Mouse (Mus musculus) MEL (cell line): Measurements from ENCODE around the gene Cdc14b. TPM values are rescaled to one million over a fixed set of nuclear protein-coding genes. Genes with fewer than 3 reads are reported as not detected.

Source experiments
- DNase-seq: peaks from one replicate; pipeline ENCODE4 v3.0.0; 2011; ENCODE audit warnings: low read depth, low spot score
- H3K27ac ChIP-seq: 2 replicates; pipeline ENCODE4 v1.5.1; 2012; ENCODE audit warnings: low read depth, mild to moderate bottlenecking, control low read depth, low read length, moderate library complexity; ENCODE audit not compliant: control insufficient read depth
- H3K27me3 ChIP-seq, 2 experiments: fragments of 150-350 bp in 1 of 2; sonication (generic) in 1 of 2; 2 replicates each; pipeline ENCODE4 v1.6.1; 2012; ENCODE audit warnings: low read length in 2 of 2, mild to moderate bottlenecking in 2 of 2, improper control_type of control experiment in 1 of 2, moderate library complexity in 1 of 2; ENCODE audit not compliant: insufficient read depth in 2 of 2, control insufficient read depth in 1 of 2
- H3K36me3 ChIP-seq, 2 experiments: 2 replicates each; pipeline ENCODE4 v1.6.1; 2012 to 2014; ENCODE audit warnings: low read length in 2 of 2, improper control_type of control experiment in 1 of 2, inconsistent platforms in 1 of 2, mild to moderate bottlenecking in 1 of 2; ENCODE audit not compliant: insufficient read depth in 2 of 2, control insufficient read depth in 1 of 2
- H3K4me1 ChIP-seq, 2 experiments: fragments of 150-350 bp in 1 of 2; sonication (generic) in 1 of 2; 2 replicates each; pipeline ENCODE4 v1.6.1; 2012; ENCODE audit warnings: low read length in 2 of 2, improper control_type of control experiment in 1 of 2, mild to moderate bottlenecking in 1 of 2; ENCODE audit not compliant: insufficient read depth in 2 of 2, control insufficient read depth in 1 of 2
- H3K4me3 ChIP-seq, 2 experiments: fragments of 150-350 bp in 1 of 2; sonication (generic) in 1 of 2; 2 replicates each; pipeline ENCODE4 v1.5.1; 2012; ENCODE audit warnings: low read depth in 2 of 2, low read length in 2 of 2, mild to moderate bottlenecking in 2 of 2, moderate library complexity in 2 of 2, control low read depth in 1 of 2, improper control_type of control experiment in 1 of 2; ENCODE audit not compliant: control insufficient read depth in 1 of 2, insufficient read depth in 1 of 2
- H3K79me2 ChIP-seq: 2 replicates; pipeline ENCODE4 v1.6.1; 2012; ENCODE audit warnings: mild to moderate bottlenecking, low read length, moderate library complexity; ENCODE audit not compliant: control insufficient read depth, poor library complexity, insufficient read depth
- H3K9ac ChIP-seq: 2 replicates; pipeline ENCODE4 v1.6.1; 2012; ENCODE audit warnings: low read depth, mild to moderate bottlenecking, control low read depth, low read length, moderate library complexity; ENCODE audit not compliant: control insufficient read depth, poor library complexity, severe bottlenecking
- H3K9me3 ChIP-seq: fragments of 150-350 bp; sonication (generic); replicated peaks from 2 replicates; pipeline ENCODE4 v1.6.1; 2012; ENCODE audit warnings: mild to moderate bottlenecking, low read length, improper control_type of control experiment, moderate library complexity; ENCODE audit not compliant: insufficient read depth
- BHLHE40 ChIP-seq: IDR thresholded peaks from 2 replicates; pipeline ENCODE4 v1.6.1; 2012; ENCODE audit warnings: low read depth, mild to moderate bottlenecking, inconsistent platforms, low read length, improper control_type of control experiment, borderline replicate concordance
- CHD1 ChIP-seq: IDR thresholded peaks from 2 replicates; pipeline ENCODE4 v1.6.1; 2012; ENCODE audit warnings: low read depth, mild to moderate bottlenecking, inconsistent platforms, low read length, improper control_type of control experiment
- CHD2 ChIP-seq: IDR thresholded peaks from 2 replicates; pipeline ENCODE4 v1.6.1; 2011; ENCODE audit warnings: low read length, improper control_type of control experiment
- E2F4 ChIP-seq: IDR thresholded peaks from 2 replicates; pipeline ENCODE4 v1.6.1; 2011; ENCODE audit warnings: low read depth, low read length, improper control_type of control experiment, borderline replicate concordance
- ELF1 ChIP-seq: IDR thresholded peaks from 2 replicates; pipeline ENCODE4 v1.6.1; 2014; ENCODE audit warnings: low read depth, mild to moderate bottlenecking, inconsistent platforms, low read length, improper control_type of control experiment, moderate library complexity
- GABPA ChIP-seq: IDR thresholded peaks from 2 replicates; pipeline ENCODE4 v1.6.1; 2012; ENCODE audit warnings: low read depth, mild to moderate bottlenecking, inconsistent platforms, low read length, improper control_type of control experiment, moderate library complexity
- GATA1 ChIP-seq: IDR thresholded peaks from 2 replicates; pipeline ENCODE4 v1.6.1; 2011; ENCODE audit warnings: low read depth, low read length, improper control_type of control experiment
- JUND ChIP-seq: IDR thresholded peaks from 2 replicates; pipeline ENCODE4 v1.6.1; 2011; ENCODE audit warnings: low read depth, mild to moderate bottlenecking, improper control_type of control experiment, low read length
- MAFK ChIP-seq: IDR thresholded peaks from 2 replicates; pipeline ENCODE4 v1.6.1; 2011; ENCODE audit warnings: low read depth, mild to moderate bottlenecking, low read length, improper control_type of control experiment, borderline replicate concordance
- MAX ChIP-seq: IDR thresholded peaks from 2 replicates; pipeline ENCODE4 v1.6.1; 2011; ENCODE audit warnings: low read length, improper control_type of control experiment
- MYB ChIP-seq: IDR thresholded peaks from 2 replicates; pipeline ENCODE4 v1.6.1; 2011; ENCODE audit warnings: mild to moderate bottlenecking, low read depth, low read length, improper control_type of control experiment
- NELFE ChIP-seq: IDR thresholded peaks from 2 replicates; pipeline ENCODE4 v1.6.1; 2011; ENCODE audit warnings: low read depth, low read length, improper control_type of control experiment
- POLR2A ChIP-seq, 2 experiments: IDR thresholded peaks; 2 replicates each; pipeline ENCODE4 v1.6.1; 2011 to 2012; ENCODE audit warnings: low read length in 2 of 2, mild to moderate bottlenecking in 2 of 2, control low read depth in 1 of 2, improper control_type of control experiment in 1 of 2, low read depth in 1 of 2, moderate library complexity in 1 of 2; ENCODE audit not compliant: control insufficient read depth in 1 of 2, insufficient read depth in 1 of 2, poor library complexity in 1 of 2
- RAD21 ChIP-seq: IDR thresholded peaks from 2 replicates; pipeline ENCODE4 v1.6.1; 2011; ENCODE audit warnings: mild to moderate bottlenecking, low read depth, low read length, improper control_type of control experiment
- SIN3A ChIP-seq: IDR thresholded peaks from 2 replicates; pipeline ENCODE4 v1.6.1; 2012; ENCODE audit warnings: low read length, improper control_type of control experiment, inconsistent platforms
- SMC3 ChIP-seq: IDR thresholded peaks from 2 replicates; pipeline ENCODE4 v1.6.1; 2011; ENCODE audit warnings: low read depth, low read length, improper control_type of control experiment
- UBTF ChIP-seq: IDR thresholded peaks from 2 replicates; pipeline ENCODE4 v1.6.1; 2012; ENCODE audit warnings: low read depth, mild to moderate bottlenecking, inconsistent platforms, low read length, improper control_type of control experiment, moderate library complexity, borderline replicate concordance; ENCODE audit not compliant: insufficient read depth
- USF1 ChIP-seq: IDR thresholded peaks from 2 replicates; pipeline ENCODE4 v1.6.1; 2014; ENCODE audit warnings: low read depth, mild to moderate bottlenecking, inconsistent platforms, low read length, improper control_type of control experiment, moderate library complexity
- USF2 ChIP-seq, 2 experiments: IDR thresholded peaks; 2 replicates each; pipeline ENCODE4 v1.6.1; 2011 to 2012; ENCODE audit warnings: improper control_type of control experiment in 2 of 2, low read length in 2 of 2, borderline replicate concordance in 1 of 2, inconsistent platforms in 1 of 2, low read depth in 1 of 2, mild to moderate bottlenecking in 1 of 2; ENCODE audit not compliant: insufficient read depth in 1 of 2
- ZKSCAN1 ChIP-seq: IDR thresholded peaks from 2 replicates; pipeline ENCODE4 v1.6.1; 2012; ENCODE audit warnings: low read depth, mild to moderate bottlenecking, inconsistent platforms, low read length, improper control_type of control experiment, moderate library complexity
- ZMIZ1 ChIP-seq: IDR thresholded peaks from 2 replicates; pipeline ENCODE4 v1.6.1; 2012; ENCODE audit warnings: low read depth, mild to moderate bottlenecking, inconsistent platforms, low read length, improper control_type of control experiment, moderate library complexity
- ZNF384 ChIP-seq: IDR thresholded peaks from 2 replicates; pipeline ENCODE4 v1.6.1; 2012; ENCODE audit warnings: low read depth, mild to moderate bottlenecking, inconsistent platforms, low read length, improper control_type of control experiment
- polyA plus RNA-seq, 2 experiments: library from polyadenylated mRNA; stranded (reverse) in 1 of 2; unstranded in 1 of 2; fragments of >175 nt in 1 of 2; fragments of >200 nt in 1 of 2; gene quantifications; 2 replicates each; pipeline versions ENCODE4 v1.2.1 to v1.2.4; 2012; ENCODE audit warnings: low replicate concordance in 2 of 2, low read depth in 1 of 2; ENCODE audit not compliant: insufficient read length in 2 of 2, insufficient read depth in 1 of 2, missing spikeins in 1 of 2
- total RNA-seq: library from RNA; depleted of rRNA; stranded (reverse); fragments of 300-350 nt; gene quantifications from 2 replicates; pipeline ENCODE4 v1.2.3, GENCODE M21; 2012

Cdc14b gene
- total and polyA plus RNA-seq, 3 experiments: 18.7 to 28.3 TPM; not detected in 1

GRCm38 (mm10) chr13:64185176-64185575 lies 89.9 kb downstream of the Cdc14b start:
- no peaks in the 10 kb centered on the region for H3K79me2 ChIP-seq
- no peak for DNase-seq
- no peak overlapping the region for H3K4me3 ChIP-seq
- H3K9me3 ChIP-seq: no peaks in the 10 kb centered on the region
- H3K27me3 ChIP-seq: no peaks in the 10 kb centered on the region
- no peaks in the 10 kb centered on the region; a peak in 1 of 4 replicates for H3K36me3 ChIP-seq
- no peak overlapping the region for H3K27ac ChIP-seq
- TF ChIP-seq MAFK (no peak), ZKSCAN1 (no peak), GABPA (no peak), CHD2 (no peak), MYB (no peak), JUND (no peak), USF2 (IDR thresholded peaks at IDR 0.05; ENCODE audit: borderline replicate concordance in 1 of 2, insufficient read depth in 1 of 2, low read depth in 1 of 2, low read length in 2 of 2) (no peak), ZMIZ1 (no peak), SMC3 (no peak), NELFE (no peak), CHD1 (no peak), UBTF (no peak), E2F4 (no peak), ZNF384 (no peak), SIN3A (no peak), MAX (no peak), POLR2A (IDR thresholded peaks at IDR 0.05; ENCODE audit: control insufficient read depth in 1 of 2, insufficient read depth in 1 of 2, low read depth in 1 of 2, low read length in 2 of 2, poor library complexity in 1 of 2) (no peak)
- TF ChIP-seq, all 39 proteins: peak for 0
- H3K9ac ChIP-seq: no peak overlapping the region
- no peaks in the 10 kb centered on the region for H3K4me1 ChIP-seq

GRCm38 (mm10) chr13:64184361-64184760 lies 90.7 kb downstream of the Cdc14b start:
- Histone ChIP-seq H3K4me3 (no peak overlapping the region), H3K27me3 (no peaks in the 10 kb centered on the region), H3K9me3 (no peaks in the 10 kb centered on the region), H3K79me2 (no peaks in the 10 kb centered on the region), H3K4me1 (no peaks in the 10 kb centered on the region), H3K36me3 (no peaks in the 10 kb centered on the region; a peak in 1 of 4 replicates), H3K9ac (no peak overlapping the region), H3K27ac (no peak overlapping the region)
- no peak for TF ChIP-seq USF1
- TF ChIP-seq ZMIZ1: no peak
- TF ChIP-seq USF2 (IDR thresholded peaks at IDR 0.05; ENCODE audit: borderline replicate concordance in 1 of 2, insufficient read depth in 1 of 2, low read depth in 1 of 2, low read length in 2 of 2): no peak
- TF ChIP-seq GATA1: no peak
- TF ChIP-seq JUND: no peak
- no peak for TF ChIP-seq BHLHE40
- no peak for TF ChIP-seq RAD21
- TF ChIP-seq CHD2: no peak
- TF ChIP-seq ELF1: no peak
- no peak for TF ChIP-seq NELFE
- TF ChIP-seq CHD1: no peak
- TF ChIP-seq MYB: no peak
- no peak for DNase-seq
